Mouse (Mus musculus) forebrain, embryonic 15.5 days (tissue): Measurements from ENCODE around the gene Pptc7. TPM values are rescaled to one million over a fixed set of nuclear protein-coding genes. Genes with fewer than 3 reads are reported as not detected.
A peak's percentile ranks its signal among the peaks of the same experiment; 100 is the strongest.

Source experiments
- ATAC-seq: fragments of 200-750 bp; cut with Nextera tagmentation; replicated peaks from 2 replicates; pipeline ENCODE4 v1.8.0; 2017; ENCODE audit warnings: mild to moderate bottlenecking, moderate TSS enrichment, moderate library complexity
- H3K27ac ChIP-seq: fragments of 300-500 bp; sonication (generic); replicated peaks from 2 replicates; pipeline ENCODE4 v1.5.1; 2015; ENCODE audit warnings: mild to moderate bottlenecking, inconsistent platforms
- H3K27me3 ChIP-seq: fragments of 300-500 bp; sonication (generic); 2 replicates; pipeline ENCODE4 v1.6.1; 2015; ENCODE audit warnings: inconsistent platforms
- H3K36me3 ChIP-seq: fragments of 300-500 bp; sonication (generic); 2 replicates; pipeline ENCODE4 v1.6.1; 2015; ENCODE audit warnings: mild to moderate bottlenecking, inconsistent platforms
- H3K4me1 ChIP-seq: fragments of 300-500 bp; sonication (generic); 2 replicates; pipeline ENCODE4 v1.6.1; 2015; ENCODE audit warnings: inconsistent platforms
- H3K4me2 ChIP-seq: fragments of 300-500 bp; sonication (generic); replicated peaks from 2 replicates; pipeline ENCODE4 v1.6.1; 2015; ENCODE audit warnings: mild to moderate bottlenecking, inconsistent platforms
- H3K4me3 ChIP-seq: fragments of 300-500 bp; sonication (generic); 2 replicates; pipeline ENCODE4 v1.5.1; 2015; ENCODE audit warnings: mild to moderate bottlenecking, inconsistent platforms
- H3K9ac ChIP-seq: fragments of 300-500 bp; sonication (generic); replicated peaks from 2 replicates; pipeline ENCODE4 v1.6.1; 2015; ENCODE audit warnings: mild to moderate bottlenecking, inconsistent platforms
- H3K9me3 ChIP-seq: fragments of 300-500 bp; sonication (generic); 2 replicates; pipeline ENCODE4 v1.6.1; 2016; ENCODE audit warnings: inconsistent platforms
- WGBS: fragments of 180-500 bp; shearing (Covaris S2); methylation state at CpG from one replicate; pipeline ENCODE4 v1.1.7; 2015; ENCODE audit warnings: mixed read lengths; 5-methylcytosine and 5-hydroxymethylcytosine counted together
- polyA plus RNA-seq: library from polyadenylated mRNA; unstranded; fragments of >200 nt; fragmentation: Nextera tagmentation; extraction: Ambion mirVana; gene quantifications from 2 replicates; pipeline ENCODE4 v1.2.1, GENCODE M21; 2015

The Pptc7 gene
- polyA plus RNA-seq, 1 experiment from 2014 or later: 8.3 TPM

GRCm38 (mm10) chr5:122354492-122355067 is 70.4 kb downstream of the Pptc7 start:
- Histone ChIP-seq H3K4me1 (peaks cover 16% of the 10 kb centered on the region), H3K36me3 (peaks cover 5% of the 10 kb centered on the region; the same call in 1 of the 2 replicates), H3K4me2 (peak overlapping the region; percentile 54), H3K27ac (peak overlapping the region; percentile 81), H3K9ac (peak overlapping the region; percentile 83), H3K4me3 (peak overlapping the region; percentile 84), H3K27me3 (no peaks in the 10 kb centered on the region), H3K9me3 (no peaks in the 10 kb centered on the region)
- peak; percentile 60 for ATAC-seq
- WGBS: under 1% methylated on average over 50 of the region's 57 CpGs

- peak within 1 kb of the TSS; percentile 64 for H3K4me2 ChIP-seq
- H3K4me3 ChIP-seq: peak within 1 kb of the TSS; percentile 84
- peaks cover 22% of the 10 kb centered on the region for H3K4me1 ChIP-seq
- ATAC-seq: peak; percentile 76
- H3K27ac ChIP-seq: peak within 1 kb of the TSS; percentile 97
- H3K9ac ChIP-seq: peak within 1 kb of the TSS; percentile 90
- H3K27me3 ChIP-seq: no peaks in the 10 kb centered on the region
- under 1% methylated on average over 39 of the region's 46 CpGs for WGBS
- H3K9me3 ChIP-seq: no peaks in the 10 kb centered on the region
- H3K36me3 ChIP-seq: peaks cover 29% of the 10 kb centered on the region
Observed at GRCm38 (mm10) chr5:122371591-122372191, 87.5 kb downstream of the Pptc7 start, which contains the start of gene Gpn3. Gene Gpn3 (plus strand): TSS chr5:122371876.

DNA sequence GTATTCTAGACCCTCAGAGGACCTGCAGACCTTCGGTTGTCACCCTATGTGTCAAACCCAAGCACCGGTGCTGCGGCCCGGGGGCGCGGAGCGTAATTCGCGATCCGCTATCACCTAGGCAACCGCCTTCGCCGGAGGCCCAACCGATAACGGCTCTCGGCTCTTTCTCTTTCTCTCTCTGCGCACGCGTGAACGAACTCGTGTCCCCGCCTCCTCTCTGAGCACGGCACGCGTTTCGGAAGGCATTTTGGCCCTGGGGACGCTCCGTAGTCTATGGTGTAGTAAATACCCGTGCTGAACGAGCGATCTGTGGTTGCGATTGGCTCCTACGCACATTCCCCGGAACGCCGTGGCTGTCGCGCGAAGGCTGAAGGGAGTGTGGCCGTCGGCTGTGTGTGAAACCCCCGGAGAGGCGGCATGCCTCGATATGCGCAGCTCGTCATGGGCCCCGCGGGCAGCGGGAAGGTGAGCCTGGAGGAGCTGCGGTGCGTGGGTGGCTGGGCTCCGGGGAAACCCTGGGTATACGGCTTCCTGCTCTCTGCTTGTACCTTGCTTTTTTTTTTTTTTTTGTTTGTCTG is 88.1 kb downstream of the Pptc7 start, which contains the start of gene Fam216a:
Gene Fam216a, minus strand, starts transcription at position 173 of the 578 bp plus-strand sequence.
- Histone ChIP-seq H3K36me3 (peaks cover 26% of the 10 kb centered on the region), H3K4me2 (peak within 1 kb of the TSS; percentile 64), H3K4me1 (peaks cover 22% of the 10 kb centered on the region), H3K4me3 (peak within 1 kb of the TSS; percentile 84), H3K27ac (peak within 1 kb of the TSS; percentile 97), H3K9me3 (no peaks in the 10 kb centered on the region), H3K9ac (peak within 1 kb of the TSS; percentile 90), H3K27me3 (no peaks in the 10 kb centered on the region)
- WGBS: under 1% methylated on average over 53 of the region's 53 CpGs
- peak; percentile 96 for ATAC-seq

DNA sequence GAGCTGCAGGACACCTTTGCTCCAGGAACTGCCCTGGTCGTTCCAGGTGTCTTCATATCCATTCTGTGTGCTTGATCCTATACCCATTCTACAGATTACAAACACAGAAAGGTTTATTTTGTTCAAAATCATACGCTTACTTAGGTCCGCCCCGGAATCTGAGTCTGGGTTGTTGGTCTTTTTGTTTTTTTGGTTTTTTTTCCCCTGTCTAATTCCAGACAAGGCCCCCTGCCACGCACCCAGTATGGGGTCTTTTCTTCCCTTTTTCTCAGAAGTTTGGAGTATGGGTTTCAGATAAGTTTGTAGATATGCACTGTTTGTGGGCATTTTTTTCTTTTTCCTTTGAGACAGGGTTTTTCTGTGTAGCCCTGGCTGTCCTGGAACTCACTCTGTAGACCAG is 88.7 kb downstream of the Pptc7 start:
- Histone ChIP-seq H3K9me3 (no peaks in the 10 kb centered on the region), H3K4me2 (peak overlapping the region; percentile 64), H3K27me3 (no peaks in the 10 kb centered on the region), H3K27ac (peak overlapping the region; percentile 97), H3K9ac (peak overlapping the region; percentile 69), H3K4me1 (peaks cover 22% of the 10 kb centered on the region), H3K4me3 (peak overlapping the region; percentile 84), H3K36me3 (peaks cover 21% of the 10 kb centered on the region)
- WGBS: 10% methylated on average over 5 of the region's 5 CpGs
- no peak for ATAC-seq

Other genes starting within 250 kb of the Pptc7 start
- 32.3 and 33.7 TPM in 2 replicates for gene Cux2, start 234.3 kb upstream of the Pptc7 start, polyA plus RNA-seq
- 0.28 and 3.6 TPM in 2 replicates for gene Myl2, start 183.4 kb upstream of the Pptc7 start, polyA plus RNA-seq
- gene Ccdc63, start 143.5 kb upstream of the Pptc7 start, polyA plus RNA-seq: not detected in 2 replicates
- 273 and 275 TPM in 2 replicates for gene Ppp1cc, start 126.1 kb upstream of the Pptc7 start, polyA plus RNA-seq
- 1.4 and 1.6 TPM in 2 replicates for gene Hvcn1, start 77.6 kb upstream of the Pptc7 start, polyA plus RNA-seq
- gene Tctn1, start 19.9 kb upstream of the Pptc7 start, polyA plus RNA-seq: 4.2 and 4.5 TPM in 2 replicates
- 17.6 and 17.8 TPM in 2 replicates for gene Rad9b, start 69.9 kb downstream of the Pptc7 start, polyA plus RNA-seq
- 252 and 266 TPM in 2 replicates for gene Vps29, start 70.0 kb downstream of the Pptc7 start, polyA plus RNA-seq
- gene Gpn3, start 87.5 kb downstream of the Pptc7 start, polyA plus RNA-seq: 47.7 and 52.4 TPM in 2 replicates
- gene Fam216a, start 88.0 kb downstream of the Pptc7 start, polyA plus RNA-seq: 133 and 135 TPM in 2 replicates
- gene Arpc3, start 107.5 kb downstream of the Pptc7 start, polyA plus RNA-seq: 165 and 193 TPM in 2 replicates
- 53.3 and 54.2 TPM in 2 replicates for gene Anapc7, start 137.3 kb downstream of the Pptc7 start, polyA plus RNA-seq
- 38.5 and 39.1 TPM in 2 replicates for gene Atp2a2, start 217.9 kb downstream of the Pptc7 start, polyA plus RNA-seq